Mouse (Mus musculus) brain, embryonic 14.5 days (tissue): ENCODE measurements at regions not wholly inside any gene's neighbourhood (a gene's known extent, or its start where the extent isn't known, plus 50 kb on each side); places are given as distances from the start of the nearest gene placed in this dataset.

Experiments used
- CTCF ChIP-seq: fragments of 200-500 bp; IDR thresholded peaks from 2 replicates; pipeline ENCODE4 v1.5.1; 2012; ENCODE audit warnings: inconsistent platforms, mild to moderate bottlenecking, moderate library complexity, borderline replicate concordance; ENCODE audit not compliant: insufficient read depth, insufficient read length; ENCODE audit errors: extremely low read depth
- POLR2A ChIP-seq: fragments of 200-500 bp; IDR thresholded peaks from 2 replicates; pipeline ENCODE4 v1.6.1; 2012; ENCODE audit warnings: mild to moderate bottlenecking, inconsistent platforms, borderline replicate concordance; ENCODE audit not compliant: poor library complexity, insufficient read depth, insufficient read length, severe bottlenecking; ENCODE audit errors: extremely low read depth

DNA sequence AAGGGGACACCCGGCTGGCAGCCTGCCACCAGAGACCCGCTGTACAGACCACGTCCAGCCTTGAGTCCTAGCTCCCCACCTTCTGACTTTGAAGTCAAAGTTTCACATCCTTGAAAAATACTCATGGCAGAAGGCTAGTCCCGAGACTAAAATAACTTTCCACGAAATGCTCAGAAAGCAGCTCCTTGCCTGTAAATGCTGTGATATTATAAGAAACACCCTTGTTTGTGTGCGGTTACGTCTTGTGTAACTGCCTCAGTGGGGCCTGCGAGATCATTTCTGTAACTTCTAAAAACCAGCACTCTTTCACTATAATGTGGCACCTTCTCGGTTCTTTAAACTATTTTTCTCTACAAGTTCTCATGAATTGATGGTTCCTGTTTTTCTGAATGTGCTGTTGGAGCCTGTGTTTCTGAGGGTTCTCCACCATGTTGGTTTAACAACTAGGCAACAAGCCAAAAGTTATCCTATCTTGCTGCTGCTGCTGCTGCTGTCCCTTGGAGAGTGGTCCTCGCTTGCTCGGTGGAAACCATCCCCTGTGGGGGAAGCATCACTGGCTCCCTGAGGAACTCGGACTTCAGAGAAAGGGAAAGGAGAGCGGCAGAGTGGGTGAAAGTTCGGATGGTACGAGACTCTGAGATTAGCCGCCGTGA, 176.3 kb upstream of the Spdye4c start:
- TF ChIP-seq CTCF = no peak
- no peak for TF ChIP-seq POLR2A
